Mouse (Mus musculus) midbrain, embryonic 10.5 days (tissue): ENCODE results near the gene Clk2. TPM values are rescaled to one million over a fixed set of nuclear protein-coding genes. Genes with fewer than 3 reads are reported as not detected.

Experiments used
- DNase-seq: peaks from one replicate; pipeline ENCODE4 v3.0.0-alpha.2; 2017; ENCODE audit warnings: low spot score
- H3K27ac ChIP-seq: fragments of 300-500 bp; sonication (generic); replicated peaks from 2 replicates; pipeline ENCODE4 v1.5.1; 2016; ENCODE audit warnings: mild to moderate bottlenecking
- H3K27me3 ChIP-seq: fragments of 300-500 bp; sonication (generic); 2 replicates; pipeline ENCODE4 v1.6.1; 2016; ENCODE audit warnings: low read depth, mild to moderate bottlenecking; ENCODE audit not compliant: poor library complexity, severe bottlenecking
- H3K36me3 ChIP-seq: fragments of 300-500 bp; sonication (generic); 2 replicates; pipeline ENCODE4 v1.6.1; 2016; ENCODE audit warnings: mild to moderate bottlenecking, moderate library complexity
- H3K4me1 ChIP-seq: fragments of 300-500 bp; sonication (generic); 2 replicates; pipeline ENCODE4 v1.6.1; 2016
- H3K4me3 ChIP-seq: fragments of 300-500 bp; sonication (generic); 2 replicates; pipeline ENCODE4 v1.5.1; 2016; ENCODE audit warnings: mild to moderate bottlenecking, moderate library complexity
- H3K9me3 ChIP-seq: fragments of 300-500 bp; sonication (generic); replicated peaks from 2 replicates; pipeline ENCODE4 v1.6.1; 2016; ENCODE audit warnings: mild to moderate bottlenecking
- WGBS: fragments of 180-500 bp; shearing (Covaris S2); methylation state at CpG from one replicate; pipeline ENCODE4 v1.1.7; 2016; 5-methylcytosine and 5-hydroxymethylcytosine counted together
- polyA plus RNA-seq: library from polyadenylated mRNA; unstranded; fragments of >200 nt; fragmentation: Nextera tagmentation; extraction: Ambion mirVana; gene quantifications from 2 replicates; pipeline ENCODE4 v1.2.1, GENCODE M21; 2016

Gene Clk2
- polyA plus RNA-seq, 1 experiment from 2014 or later = 34.0 TPM

DNA sequence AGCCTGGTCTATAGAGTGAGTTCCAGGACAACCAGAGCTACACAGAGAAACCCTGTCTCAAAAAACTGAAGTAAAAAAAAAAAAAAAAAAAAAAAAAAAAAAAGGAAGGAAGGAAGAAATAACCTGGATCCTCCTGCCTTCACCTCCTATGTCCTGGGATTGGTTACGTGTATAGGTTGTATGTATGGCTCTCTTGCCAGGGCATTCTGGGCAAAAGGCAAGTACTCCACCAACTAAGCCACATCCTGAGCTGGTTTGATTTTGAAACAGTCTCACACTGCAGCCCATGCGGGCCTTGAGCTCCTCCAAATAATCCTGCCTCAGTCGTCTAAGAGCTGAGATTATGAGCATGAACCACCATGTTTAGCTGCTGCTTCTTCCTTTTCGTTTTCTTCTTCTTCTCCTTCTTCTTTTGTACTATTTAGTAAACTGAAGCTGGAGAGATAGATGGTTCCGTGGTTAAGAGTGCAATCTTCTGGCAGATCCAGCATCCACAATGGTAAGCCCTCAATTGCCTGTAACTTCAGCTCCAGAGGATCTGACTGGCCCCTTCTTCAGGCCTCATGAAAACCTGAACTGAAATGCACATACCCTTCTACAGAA, 851 bp upstream of the Clk2 start:
- peaks cover 46% of the 10 kb centered on the region for H3K4me1 ChIP-seq
- peak overlapping the region; percentile 98 for H3K27ac ChIP-seq
- H3K4me3 ChIP-seq = peak overlapping the region; percentile 96
- 75% methylated on average over 5 of the region's 5 CpGs for WGBS
- no peak for DNase-seq
- H3K9me3 ChIP-seq = no peaks in the 10 kb centered on the region
- peaks cover 9% of the 10 kb centered on the region for H3K27me3 ChIP-seq
- peaks cover 26% of the 10 kb centered on the region for H3K36me3 ChIP-seq

DNA sequence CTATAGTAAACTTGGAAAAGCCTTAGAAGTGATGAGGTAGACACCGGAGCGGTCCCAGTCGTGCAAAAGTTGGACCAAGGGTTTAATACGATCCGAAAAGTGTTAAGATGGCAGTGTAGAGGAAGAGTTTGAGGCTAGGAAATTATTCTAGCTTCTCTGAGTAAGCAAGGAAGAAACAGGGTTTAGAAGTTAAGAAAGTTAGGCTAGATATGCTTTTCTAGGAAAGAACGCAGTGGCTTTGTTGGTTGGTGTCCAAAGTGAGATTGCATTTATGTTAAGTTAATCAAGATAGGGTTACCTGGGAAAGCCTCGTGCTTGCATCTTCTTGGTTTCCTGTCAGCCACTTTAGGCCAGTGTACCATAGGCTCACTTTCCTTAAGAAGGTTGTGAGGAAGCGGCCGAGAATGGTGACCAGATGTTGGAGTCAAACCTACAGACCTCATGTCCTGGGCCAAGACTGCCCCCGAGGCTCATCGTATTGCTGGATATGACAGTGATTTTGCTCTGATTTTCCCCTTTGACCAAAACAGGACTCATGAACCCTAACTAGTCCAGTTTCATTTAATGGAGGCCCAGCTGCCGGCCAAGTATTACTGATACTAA, 774 bp downstream of the Clk2 start:
- Histone ChIP-seq H3K27ac (peak overlapping the region; percentile 98), H3K4me1 (peaks cover 29% of the 10 kb centered on the region), H3K27me3 (no peaks in the 10 kb centered on the region), H3K9me3 (no peaks in the 10 kb centered on the region), H3K4me3 (peak overlapping the region; percentile 96), H3K36me3 (peaks cover 43% of the 10 kb centered on the region)
- no peak for DNase-seq
- WGBS = 35% methylated on average over 12 of the region's 12 CpGs

GRCm38 (mm10) chr3:89166945-89167344, 2.4 kb downstream of the Clk2 start:
- no peak overlapping the region for H3K4me3 ChIP-seq
- H3K9me3 ChIP-seq = no peaks in the 10 kb centered on the region
- peaks cover 58% of the 10 kb centered on the region for H3K36me3 ChIP-seq
- no peak overlapping the region for H3K27ac ChIP-seq
- DNase-seq = no peak
- 95% methylated on average over 19 of the region's 19 CpGs for WGBS
- H3K4me1 ChIP-seq = peaks cover 28% of the 10 kb centered on the region
- no peaks in the 10 kb centered on the region for H3K27me3 ChIP-seq

- no peak for DNase-seq
- Histone ChIP-seq H3K4me1 (peaks cover 19% of the 10 kb centered on the region), H3K9me3 (no peaks in the 10 kb centered on the region), H3K36me3 (peaks cover 81% of the 10 kb centered on the region), H3K4me3 (no peak overlapping the region), H3K27ac (no peak overlapping the region), H3K27me3 (no peaks in the 10 kb centered on the region)
- WGBS = 95% methylated on average over 11 of the region's 11 CpGs
Measured at GRCm38 (mm10) chr3:89174844-89175243, 10.2 kb downstream of the Clk2 start.

DNA sequence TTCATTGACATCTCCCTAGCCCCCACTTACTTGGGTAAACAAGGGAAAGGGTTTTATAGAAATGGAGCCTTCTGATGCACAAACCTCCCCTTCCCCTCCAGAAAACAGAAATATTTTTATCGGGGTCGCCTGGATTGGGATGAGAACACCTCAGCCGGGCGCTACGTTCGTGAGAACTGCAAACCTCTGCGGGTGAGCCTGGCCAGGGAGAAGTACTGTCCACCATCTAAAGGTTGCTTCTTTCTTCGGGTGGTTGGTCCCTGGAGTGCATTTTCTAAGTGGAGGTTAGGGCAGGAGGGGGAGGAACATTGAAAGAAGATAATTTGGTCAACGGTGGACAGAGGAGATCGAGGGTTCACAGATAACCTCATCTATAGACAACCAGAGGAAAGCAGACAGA, 10.9 kb downstream of the Clk2 start:
- Histone ChIP-seq H3K27me3 (no peaks in the 10 kb centered on the region), H3K27ac (no peak overlapping the region), H3K4me3 (no peak overlapping the region), H3K36me3 (peaks cover 81% of the 10 kb centered on the region), H3K9me3 (no peaks in the 10 kb centered on the region), H3K4me1 (peaks cover 19% of the 10 kb centered on the region)
- no peak for DNase-seq
- 94% methylated on average over 10 of the region's 10 CpGs for WGBS

DNA sequence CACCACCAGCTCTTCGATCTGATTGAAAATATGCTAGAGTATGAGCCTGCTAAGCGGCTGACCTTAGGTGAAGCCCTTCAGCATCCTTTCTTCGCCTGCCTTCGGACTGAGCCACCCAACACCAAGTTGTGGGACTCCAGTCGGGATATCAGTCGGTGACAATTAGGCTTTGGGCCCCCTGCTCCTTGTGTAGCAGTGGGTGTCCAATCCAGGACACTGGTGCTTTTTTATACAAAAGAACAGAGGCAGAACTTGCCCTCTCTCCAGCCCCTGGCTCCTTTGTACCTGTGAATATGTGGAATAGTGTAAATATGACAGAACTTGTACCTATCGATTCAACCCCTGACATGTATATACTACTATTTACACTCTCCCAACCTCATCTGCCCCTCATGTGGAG, 11.8 kb downstream of the Clk2 start:
- Histone ChIP-seq H3K4me3 (peak overlapping the region; percentile 72; the same call in 1 of the 2 replicates), H3K27ac (no peak overlapping the region), H3K9me3 (no peaks in the 10 kb centered on the region), H3K4me1 (peaks cover 19% of the 10 kb centered on the region), H3K36me3 (peaks cover 81% of the 10 kb centered on the region), H3K27me3 (no peaks in the 10 kb centered on the region)
- 89% methylated on average over 7 of the region's 7 CpGs for WGBS
- no peak for DNase-seq

DNA sequence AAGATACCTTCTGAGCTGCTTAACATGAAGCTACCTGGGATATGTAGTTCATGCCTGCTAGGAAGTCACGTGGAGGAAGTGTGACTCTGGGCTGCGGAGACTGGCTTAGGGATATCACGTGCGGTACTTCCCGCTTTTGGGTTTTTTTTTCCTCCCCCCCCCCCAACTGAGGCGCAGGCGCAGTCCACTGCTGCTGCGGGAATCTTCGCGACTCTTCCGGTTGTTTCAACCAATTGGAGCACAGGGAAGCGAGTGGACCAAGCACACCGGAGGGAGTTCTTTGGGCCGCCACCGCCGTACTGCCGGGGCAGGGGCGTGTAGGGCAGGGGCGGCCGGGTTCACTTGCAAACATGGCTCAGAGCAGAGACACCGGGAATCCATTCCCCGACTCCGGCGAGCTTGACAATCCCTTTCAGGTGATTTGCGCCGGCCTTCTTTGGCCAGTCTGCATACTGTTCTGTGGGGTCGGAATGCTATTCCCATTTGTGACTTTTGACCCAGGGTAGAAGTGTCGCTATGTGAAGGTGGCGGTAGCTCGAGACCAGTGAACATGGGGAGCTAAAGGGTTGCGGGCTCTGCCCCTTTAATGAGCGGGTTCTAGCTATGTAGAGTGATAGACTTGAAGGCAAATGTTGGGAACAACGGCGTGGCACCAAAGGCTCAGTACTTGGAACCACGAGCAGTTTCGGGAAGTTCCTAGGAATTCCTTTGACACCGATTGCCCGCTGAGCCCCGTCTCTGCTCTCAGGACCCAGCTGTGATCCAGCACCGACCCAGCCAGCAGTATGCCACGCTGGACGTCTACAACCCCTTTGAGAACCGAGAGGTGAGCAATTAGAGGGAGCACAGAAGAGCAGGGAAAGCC, 12.9 kb downstream of the Clk2 start, which contains the start of gene Scamp3:
TSS of gene Scamp3 (plus strand) at position 232 of the 865 bp plus-strand sequence.
- Histone ChIP-seq H3K27ac (peak within 1 kb of the TSS; percentile 86), H3K36me3 (peaks cover 81% of the 10 kb centered on the region), H3K4me3 (peak within 1 kb of the TSS; percentile 72), H3K27me3 (no peaks in the 10 kb centered on the region), H3K9me3 (no peaks in the 10 kb centered on the region), H3K4me1 (peaks cover 23% of the 10 kb centered on the region)
- under 1% methylated on average over 43 of the region's 43 CpGs for WGBS
- DNase-seq = peak; percentile 96

- H3K4me1 ChIP-seq = peaks cover 29% of the 10 kb centered on the region
- no peak for DNase-seq
- peak overlapping the region; percentile 72 for H3K4me3 ChIP-seq
- WGBS = 15% methylated on average over 6 of the region's 6 CpGs
- no peaks in the 10 kb centered on the region for H3K27me3 ChIP-seq
- H3K9me3 ChIP-seq = no peaks in the 10 kb centered on the region
- H3K27ac ChIP-seq = peak overlapping the region; percentile 86
- peaks cover 79% of the 10 kb centered on the region for H3K36me3 ChIP-seq
Measured at GRCm38 (mm10) chr3:89178107-89178385, 13.5 kb downstream of the Clk2 start.

DNA sequence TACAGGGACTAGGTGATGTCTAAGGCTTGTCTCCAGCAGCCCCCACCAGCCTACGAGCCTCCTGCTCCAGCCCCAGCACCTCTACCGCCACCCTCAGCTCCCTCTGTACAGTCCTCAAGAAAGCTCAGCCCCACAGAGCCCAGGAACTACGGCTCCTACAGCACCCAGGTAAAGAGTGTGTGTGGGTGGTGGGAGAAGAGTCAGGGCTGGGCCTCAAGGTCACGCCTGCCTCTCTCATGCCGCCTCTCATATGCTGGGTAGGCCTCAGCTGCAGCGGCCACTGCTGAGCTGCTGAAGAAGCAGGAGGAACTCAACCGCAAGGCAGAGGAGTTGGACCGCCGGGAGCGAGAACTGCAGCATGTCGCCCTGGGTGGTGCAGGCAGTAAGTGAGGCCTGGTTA, 14.5 kb downstream of the Clk2 start:
- H3K27me3 ChIP-seq = no peaks in the 10 kb centered on the region
- H3K36me3 ChIP-seq = peaks cover 69% of the 10 kb centered on the region
- no peak overlapping the region for H3K27ac ChIP-seq
- no peak for DNase-seq
- no peaks in the 10 kb centered on the region for H3K9me3 ChIP-seq
- peaks cover 39% of the 10 kb centered on the region for H3K4me1 ChIP-seq
- peak overlapping the region; percentile 72; the same call in 1 of the 2 replicates for H3K4me3 ChIP-seq
- WGBS = 95% methylated on average over 11 of the region's 11 CpGs

GRCm38 (mm10) chr3:89181749-89182500, 17.3 kb downstream of the Clk2 start:
- Histone ChIP-seq H3K9me3 (no peaks in the 10 kb centered on the region), H3K4me1 (peaks cover 61% of the 10 kb centered on the region), H3K36me3 (peaks cover 47% of the 10 kb centered on the region), H3K4me3 (peak overlapping the region; percentile 72; the same call in 1 of the 2 replicates), H3K27me3 (peaks cover 5% of the 10 kb centered on the region), H3K27ac (no peak overlapping the region)
- WGBS = 95% methylated on average over 27 of the region's 27 CpGs
- no peak for DNase-seq

GRCm38 (mm10) chr3:89182531-89183057, 18.0 kb downstream of the Clk2 start:
- no peak for DNase-seq
- Histone ChIP-seq H3K27me3 (peaks cover 11% of the 10 kb centered on the region), H3K4me3 (peak overlapping the region; percentile 72), H3K27ac (peak overlapping the region; percentile 95), H3K4me1 (peaks cover 67% of the 10 kb centered on the region), H3K9me3 (no peaks in the 10 kb centered on the region), H3K36me3 (peaks cover 53% of the 10 kb centered on the region)
- 53% methylated on average over 7 of the region's 7 CpGs for WGBS
